ENCODE assay signal across 7 mouse cellular contexts in the genomic region with DNA sequence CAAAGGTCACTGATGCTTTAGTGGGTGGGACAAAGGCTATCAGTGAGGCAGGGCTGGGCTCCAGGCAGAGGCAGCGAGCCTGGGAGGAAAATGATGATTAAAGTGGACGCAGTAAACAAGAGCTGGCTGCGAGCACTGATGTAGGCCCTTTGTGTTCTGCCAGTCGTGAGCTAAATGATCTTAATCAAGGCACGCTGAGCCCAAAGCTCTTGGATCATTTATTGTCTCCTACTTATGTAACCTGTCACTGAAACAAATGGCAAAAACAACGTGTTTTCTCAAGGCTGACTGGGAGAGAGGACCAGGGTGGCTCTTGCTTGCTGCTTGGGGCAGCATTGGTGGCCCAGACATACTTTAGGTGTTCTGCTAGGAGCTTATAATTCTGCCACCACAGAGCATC.
"Had no signal": no experiment of that assay in that cellular context is flagged by ENCODE, and none has a peak within 500 bp of the region (broad histone marks: within the 10 kb centered on the region; RNA-seq: fewer than 3 reads in every experiment).

No protein-coding gene starts in this region.

- H3K9ac ChIP-seq: liver, embryonic 15.5 days had no signal

- H3K4me2 ChIP-seq: liver, embryonic 11.5 days; liver, embryonic 15.5 days had no signal

- H3K4me1 ChIP-seq: liver, embryonic 15.5 days had no signal

- H3K27me3 ChIP-seq: liver, embryonic 15.5 days had no signal

- ATAC-seq: midbrain, embryonic 16.5 days had no signal

- DNase-seq: left cerebral cortex, postnatal 4 days; lung, adult 2 months; thymus, postnatal 4 days had no signal

- H3K27ac ChIP-seq: liver, embryonic 15.5 days; stomach, postnatal 0 days had no signal

- H3K36me3 ChIP-seq: liver, embryonic 15.5 days had no signal

- H3K4me3 ChIP-seq: liver, embryonic 15.5 days had no signal

- H3K9me3 ChIP-seq: liver, embryonic 15.5 days had no signal
